Mouse (Mus musculus) common myeloid progenitor, adult 5-6 weeks (primary cell): ENCODE measurements around the gene Gm38431. TPM values are rescaled to one million over a fixed set of nuclear protein-coding genes. Genes with fewer than 3 reads are reported as not detected.
"Not testable (repeated sequence)": the region's sequence is repeated elsewhere in the genome, so short reads cannot be mapped to it uniquely, and the experiment has no call there.

Source experiments
- ATAC-seq: replicated peaks from 2 replicates; pipeline ENCODE4 v1.8.0; 2016; ENCODE audit warnings: low read depth, mild to moderate bottlenecking, moderate TSS enrichment, inconsistent platforms; ENCODE audit not compliant: poor library complexity, severe bottlenecking
- total RNA-seq: library from RNA; stranded (forward); fragments of 200-1000, 187-1606 nt; gene quantifications from 2 replicates; pipeline ENCODE4 v1.2.3, GENCODE M21; 2017

Gm38431 gene
- total RNA-seq, 1 experiment from 2014 or later: 4.4 TPM

DNA sequence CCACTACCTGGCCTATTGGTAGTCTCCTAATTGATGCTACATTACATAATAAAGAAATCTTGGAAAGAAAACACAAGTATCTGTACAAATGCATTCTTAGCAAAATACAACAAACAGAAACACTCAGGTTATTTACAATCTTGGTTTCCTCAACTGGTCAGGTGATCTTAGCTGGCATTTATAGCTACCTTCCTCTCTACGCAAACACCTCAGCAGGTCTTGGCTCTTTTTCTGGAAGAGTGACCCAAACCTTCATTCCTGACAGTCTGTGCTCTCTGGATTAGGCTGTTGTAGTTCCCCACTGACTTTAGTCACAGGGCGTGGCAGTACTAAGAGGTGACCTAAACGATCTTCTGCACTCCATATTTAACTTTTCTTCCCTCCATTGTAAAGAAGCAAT is 46.6 kb downstream of the Gm38431 start:
- ATAC-seq: no peak

DNA sequence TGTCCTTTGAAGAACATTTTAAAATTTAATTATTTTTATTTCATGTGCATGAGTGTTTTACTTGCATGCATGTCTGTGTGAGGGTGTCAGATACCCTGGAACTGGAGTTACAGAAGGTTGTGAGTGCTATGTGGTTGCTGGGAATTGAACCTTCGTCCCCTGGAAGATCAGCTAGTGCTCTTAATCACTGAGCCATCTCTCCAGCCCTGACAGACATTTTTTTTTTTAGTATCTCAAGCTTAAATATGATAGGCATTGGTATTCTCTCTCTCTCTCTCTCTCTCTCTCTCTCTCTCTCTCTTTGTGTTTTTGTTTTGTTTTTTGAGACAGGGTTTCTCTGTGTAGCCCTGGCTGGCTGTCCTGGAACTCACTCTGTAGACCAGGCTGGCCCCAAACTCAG is 47.0 kb downstream of the Gm38431 start:
- ATAC-seq: not testable (repeated sequence)

DNA sequence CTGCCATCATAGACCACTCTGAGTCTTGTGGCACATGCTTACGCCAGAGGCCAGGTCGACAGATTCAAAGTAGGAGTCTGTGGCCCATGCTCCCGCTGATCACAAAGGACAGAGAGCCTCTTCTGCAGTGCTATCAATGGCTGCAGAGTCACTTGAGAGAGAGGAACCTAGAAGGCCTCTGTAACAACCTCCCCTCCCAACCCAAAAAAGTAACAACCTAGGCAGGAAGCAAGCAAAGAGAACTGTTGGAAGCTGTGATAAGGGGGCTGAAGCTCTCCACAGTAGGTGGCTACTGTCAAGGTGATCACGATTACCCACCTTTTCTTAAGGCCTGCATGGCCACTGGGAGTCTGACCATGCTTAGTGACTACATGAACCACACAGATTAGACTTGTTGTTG is 48.2 kb downstream of the Gm38431 start:
- ATAC-seq: no peak

DNA sequence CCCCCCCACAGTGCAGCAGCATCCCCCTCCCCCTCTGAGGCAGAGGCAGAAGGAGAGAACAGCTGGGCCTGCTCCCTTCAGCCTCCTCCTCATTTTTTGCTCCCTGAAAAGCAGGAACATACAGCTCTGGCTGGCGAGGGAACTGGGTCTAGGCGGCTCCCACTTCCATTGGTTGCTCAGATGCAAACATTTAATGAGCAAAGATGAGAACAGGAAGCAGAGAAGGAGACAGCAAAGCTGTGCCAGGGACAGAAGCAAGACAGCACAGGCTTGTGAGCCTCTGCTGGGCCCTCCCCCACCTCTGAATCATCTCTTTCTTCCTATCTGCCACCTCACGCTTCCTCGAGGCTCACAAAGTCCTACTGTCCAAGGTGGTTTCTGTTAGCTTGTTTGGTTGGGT is 50.5 kb downstream of the Gm38431 start:
- no peak for ATAC-seq

DNA sequence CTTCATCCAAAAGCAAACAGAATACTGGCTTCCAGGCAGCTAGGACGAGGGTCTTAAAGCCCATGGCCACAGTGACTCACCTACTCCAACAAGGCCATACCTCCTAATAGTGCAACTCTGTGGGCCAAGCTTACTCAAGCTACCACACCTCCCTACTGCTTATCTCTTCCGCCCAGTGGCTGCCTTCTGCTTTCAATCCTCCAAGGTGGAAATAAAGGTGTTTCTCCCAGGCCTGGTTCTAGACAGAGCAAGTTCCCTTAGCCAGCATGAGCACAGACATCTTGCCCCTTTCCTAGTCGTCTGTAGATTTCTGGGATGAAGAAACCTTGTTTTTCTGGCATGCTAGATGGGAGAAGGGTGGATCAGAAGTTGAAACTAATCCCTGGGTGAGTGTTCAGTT is 52.0 kb downstream of the Gm38431 start:
- no peak for ATAC-seq

DNA sequence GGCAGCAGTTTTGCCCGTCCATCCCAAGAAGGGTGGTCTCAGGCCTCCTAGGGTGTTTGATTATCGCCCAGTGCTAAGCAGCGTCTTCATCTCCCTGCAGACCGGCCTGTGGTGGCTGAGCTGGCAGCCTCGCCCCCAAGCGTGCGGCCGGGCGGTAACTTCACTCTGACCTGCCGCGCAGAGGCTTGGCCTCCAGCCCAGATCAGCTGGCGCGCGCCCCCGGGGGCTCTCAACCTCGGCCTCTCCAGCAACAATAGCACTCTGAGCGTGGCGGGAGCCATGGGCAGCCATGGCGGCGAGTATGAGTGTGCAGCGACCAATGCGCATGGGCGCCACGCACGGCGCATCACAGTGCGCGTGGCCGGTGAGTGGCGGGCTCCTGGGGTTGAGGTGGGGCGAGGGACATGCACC is 54.3 kb downstream of the Gm38431 start:
- no peak for ATAC-seq

DNA sequence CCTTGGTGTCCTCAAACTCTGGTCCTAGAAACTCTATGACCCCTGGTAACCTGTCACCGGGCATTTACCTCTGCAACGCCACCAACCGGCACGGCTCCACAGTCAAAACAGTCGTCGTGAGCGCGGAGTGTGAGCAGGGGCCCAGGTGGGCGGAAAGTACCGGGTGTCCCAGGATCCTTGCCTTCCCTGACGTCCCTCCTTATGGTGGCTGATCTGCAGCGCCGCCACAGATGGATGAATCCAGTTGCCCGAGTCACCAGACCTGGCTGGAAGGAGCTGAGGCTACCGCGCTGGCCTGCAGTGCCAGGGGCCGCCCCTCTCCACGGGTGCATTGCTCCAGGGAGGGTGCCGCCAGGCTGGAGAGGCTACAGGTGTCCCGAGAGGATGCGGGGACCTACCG is 55.1 kb downstream of the Gm38431 start:
- no peak for ATAC-seq

DNA sequence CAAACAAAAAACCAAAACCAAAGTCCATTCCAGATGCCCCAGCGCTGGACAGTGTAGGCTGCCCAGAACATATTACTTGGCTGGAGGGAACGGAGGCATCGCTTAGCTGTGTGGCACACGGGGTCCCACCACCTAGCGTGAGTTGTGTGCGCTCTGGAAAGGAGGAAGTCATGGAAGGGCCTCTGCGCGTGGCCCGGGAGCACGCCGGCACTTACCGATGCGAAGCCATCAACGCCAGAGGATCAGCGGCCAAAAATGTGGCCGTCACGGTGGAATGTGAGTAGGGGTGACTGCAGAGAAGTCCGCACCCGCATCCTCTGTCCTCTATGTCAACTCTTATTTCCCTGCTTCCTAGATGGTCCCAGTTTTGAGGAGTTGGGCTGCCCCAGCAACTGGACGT is 55.6 kb downstream of the Gm38431 start:
- no peak for ATAC-seq

DNA sequence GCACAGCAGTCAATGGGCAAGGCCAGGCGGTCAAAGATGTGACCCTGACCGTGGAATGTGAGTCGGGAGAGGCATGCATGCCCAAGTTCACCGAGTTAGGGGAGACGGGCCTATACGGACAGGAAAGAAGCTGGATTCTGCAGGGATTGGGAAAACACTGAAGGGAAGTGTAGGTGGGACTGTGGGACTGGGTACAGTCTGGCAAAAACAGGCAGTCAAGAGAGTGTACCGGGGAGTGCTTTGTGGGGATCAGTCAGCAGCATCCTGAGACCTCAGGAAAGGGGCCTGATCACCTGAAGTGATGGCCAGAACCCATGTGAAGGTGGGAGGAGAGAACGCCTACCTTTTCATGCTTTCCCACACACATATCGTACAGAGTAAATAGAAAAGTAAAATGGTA is 56.2 kb downstream of the Gm38431 start:
- no peak for ATAC-seq

DNA sequence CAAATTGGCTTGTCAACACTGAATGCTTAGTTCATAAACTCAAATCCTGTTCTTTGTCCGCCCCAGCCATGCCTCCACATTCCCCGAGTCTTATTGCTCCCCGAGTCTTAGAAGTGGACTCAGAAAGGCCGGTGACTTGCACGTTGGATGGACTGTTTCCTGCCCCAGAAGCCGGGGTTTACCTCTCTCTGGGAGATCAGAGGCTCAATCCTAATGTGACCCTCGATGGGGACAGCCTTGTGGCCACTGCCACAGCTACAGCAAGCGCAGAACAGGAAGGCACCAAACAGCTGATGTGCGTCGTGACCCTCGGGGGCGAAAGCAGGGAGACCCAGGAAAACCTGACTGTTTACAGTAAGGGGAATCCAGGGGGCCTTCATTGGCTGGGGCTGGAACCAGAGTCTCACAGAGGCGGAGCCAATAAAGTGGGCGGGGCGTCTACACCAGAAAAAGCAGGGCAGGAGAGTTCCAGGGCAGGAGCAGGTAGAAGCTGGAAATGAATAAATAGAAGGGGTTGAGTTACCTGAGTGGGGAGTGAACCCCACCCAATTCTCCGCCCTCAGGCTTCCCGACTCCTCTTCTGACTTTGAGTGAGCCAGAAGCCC is 57.2 kb downstream of the Gm38431 start:
- ATAC-seq: no peak

DNA sequence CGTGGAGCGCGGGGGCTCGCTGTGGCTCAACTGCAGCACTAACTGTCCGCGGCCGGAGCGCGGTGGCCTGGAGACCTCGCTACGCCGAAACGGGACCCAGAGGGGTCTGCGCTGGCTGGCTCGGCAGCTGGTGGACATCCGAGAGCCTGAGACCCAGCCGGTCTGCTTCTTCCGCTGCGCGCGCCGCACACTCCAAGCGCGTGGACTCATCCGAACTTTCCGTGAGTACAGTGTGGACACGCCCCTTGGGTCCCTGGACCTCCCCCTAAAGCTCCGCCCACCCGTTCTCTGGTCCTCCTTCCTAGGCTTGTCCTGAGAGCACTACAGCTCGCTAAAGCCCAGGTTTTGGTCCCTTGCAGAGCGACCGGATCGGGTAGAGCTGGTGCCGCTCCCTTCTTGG is 58.7 kb downstream of the Gm38431 start:
- ATAC-seq: peak; percentile 37

DNA sequence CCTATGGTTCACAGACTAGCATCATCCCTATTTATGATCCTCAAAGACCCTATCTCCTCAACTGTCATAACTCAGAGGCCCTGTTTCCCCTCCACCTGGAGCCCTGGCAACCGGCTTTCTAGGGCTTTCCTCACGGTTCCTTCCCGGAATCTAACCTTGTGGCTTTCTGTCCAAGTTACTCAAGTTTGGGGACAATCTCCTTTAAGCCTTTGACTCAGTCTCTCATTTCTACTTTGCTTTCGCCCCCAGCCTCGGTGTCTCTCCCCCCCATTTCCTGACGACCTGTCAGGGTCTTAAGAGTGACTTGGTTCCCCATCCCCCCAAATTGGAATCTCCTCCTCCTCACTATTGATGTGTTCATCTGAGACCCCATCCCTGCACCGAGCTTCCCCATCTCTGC is 59.3 kb downstream of the Gm38431 start:
- no peak for ATAC-seq

DNA sequence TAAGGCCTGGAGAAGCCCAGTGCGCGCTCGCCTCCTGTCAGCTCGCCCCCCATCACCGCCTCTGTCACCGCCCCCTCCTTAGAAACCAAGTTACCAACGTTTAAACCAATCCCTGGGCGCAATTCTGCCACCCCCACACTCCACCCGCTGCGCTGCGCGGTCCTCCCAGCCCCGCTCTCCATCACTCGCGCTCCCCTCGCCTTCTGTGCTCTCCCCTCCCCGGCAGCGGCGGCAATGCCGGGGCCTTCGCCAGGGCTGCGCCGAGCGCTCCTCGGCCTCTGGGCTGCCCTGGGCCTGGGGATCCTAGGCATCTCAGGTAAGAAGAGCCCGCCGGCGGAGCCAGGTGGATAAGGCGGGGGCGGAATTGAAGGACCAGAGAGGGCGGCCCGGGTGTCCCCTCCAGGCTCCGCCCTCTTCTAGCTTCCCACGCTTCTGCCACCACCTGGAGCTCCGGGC is 59.9 kb downstream of the Gm38431 start, which contains the start of gene Icam5:
TSS of gene Icam5 (plus strand) at position 178 of the 456 bp plus-strand sequence.
- no peak for ATAC-seq

DNA sequence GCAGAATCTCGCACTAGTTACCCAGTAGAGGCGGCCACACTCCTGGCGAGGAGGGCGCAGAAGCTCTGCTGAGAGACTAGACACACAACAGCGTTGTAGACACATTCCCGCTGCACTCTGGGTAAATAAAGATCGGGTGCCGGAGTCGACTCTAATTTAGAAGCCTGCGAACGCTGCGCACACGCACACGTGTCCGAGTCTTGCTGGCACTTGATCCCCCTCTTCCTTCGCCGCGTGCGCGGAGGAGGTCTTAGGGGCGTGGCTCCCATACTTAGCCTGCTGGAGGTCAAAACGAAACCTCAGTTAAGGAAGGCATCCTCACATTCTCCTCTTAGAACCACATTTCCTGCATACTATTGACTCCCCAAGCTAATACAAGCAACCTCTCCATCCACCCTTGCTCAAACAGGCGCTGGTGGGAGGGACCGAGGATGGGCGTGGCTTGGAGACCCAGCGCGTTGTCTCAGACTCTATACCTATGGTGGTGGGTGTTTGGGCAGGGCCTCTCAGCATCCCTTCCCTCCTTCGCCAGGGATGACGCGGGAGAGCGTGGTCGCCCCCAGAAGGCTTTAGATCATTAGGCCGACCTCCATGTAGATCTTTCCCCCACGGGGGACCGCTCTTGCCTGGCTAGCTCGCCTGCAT is 60.4 kb downstream of the Gm38431 start:
- ATAC-seq: peak; percentile 19

DNA sequence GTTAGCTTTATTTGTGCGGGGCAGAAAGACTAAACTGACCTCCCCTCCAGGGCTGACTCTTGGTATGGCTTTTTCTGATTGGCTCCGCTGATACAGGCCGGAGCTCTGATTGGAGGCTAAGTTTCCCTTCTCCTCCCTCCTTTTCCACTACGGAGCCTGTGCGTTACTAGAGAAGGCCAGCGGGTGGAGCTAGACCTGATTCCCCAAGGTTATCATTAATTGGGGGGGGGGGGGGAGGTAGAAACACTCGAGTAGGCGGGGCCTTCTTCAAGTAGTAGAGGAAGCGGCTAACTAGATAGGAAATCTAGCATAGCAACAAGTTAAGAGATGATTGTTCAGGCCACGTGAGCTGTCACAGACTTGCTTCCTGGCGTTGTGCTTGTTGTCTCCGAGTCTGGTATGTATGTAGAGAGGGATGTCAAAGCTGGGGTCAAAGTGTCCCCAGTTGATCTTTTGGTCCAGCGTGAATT is 61.0 kb downstream of the Gm38431 start:
- ATAC-seq: peak; percentile 65

DNA sequence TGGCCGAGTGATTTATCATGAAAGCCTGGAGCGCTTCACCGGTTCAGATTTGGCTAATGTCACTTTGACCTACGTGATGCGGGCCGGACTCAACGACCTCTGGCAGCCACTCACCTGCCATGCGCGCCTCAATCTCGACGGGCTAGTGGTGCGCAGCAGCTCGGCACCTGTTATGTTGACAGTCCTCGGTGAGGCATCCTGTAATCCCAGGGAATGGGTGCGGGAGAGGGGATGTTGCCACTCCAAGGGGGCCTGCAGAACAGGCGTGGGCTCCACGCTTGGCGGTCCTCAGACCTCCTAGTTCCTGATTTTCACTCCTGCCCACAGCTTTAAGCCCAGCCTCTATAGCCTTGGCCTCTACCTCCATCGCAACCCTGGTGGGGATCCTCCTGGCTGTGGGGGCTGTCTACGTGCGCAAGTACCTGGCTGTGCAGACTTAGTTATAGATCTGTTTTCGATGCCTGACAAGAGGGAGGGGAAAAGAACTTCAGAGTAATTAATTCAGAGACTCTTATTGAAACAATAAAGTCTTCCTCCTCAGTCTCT is 61.7 kb downstream of the Gm38431 start:
- ATAC-seq: 0 out of 2 replicates have a peak, but pooled peaks have one; percentile 6

DNA sequence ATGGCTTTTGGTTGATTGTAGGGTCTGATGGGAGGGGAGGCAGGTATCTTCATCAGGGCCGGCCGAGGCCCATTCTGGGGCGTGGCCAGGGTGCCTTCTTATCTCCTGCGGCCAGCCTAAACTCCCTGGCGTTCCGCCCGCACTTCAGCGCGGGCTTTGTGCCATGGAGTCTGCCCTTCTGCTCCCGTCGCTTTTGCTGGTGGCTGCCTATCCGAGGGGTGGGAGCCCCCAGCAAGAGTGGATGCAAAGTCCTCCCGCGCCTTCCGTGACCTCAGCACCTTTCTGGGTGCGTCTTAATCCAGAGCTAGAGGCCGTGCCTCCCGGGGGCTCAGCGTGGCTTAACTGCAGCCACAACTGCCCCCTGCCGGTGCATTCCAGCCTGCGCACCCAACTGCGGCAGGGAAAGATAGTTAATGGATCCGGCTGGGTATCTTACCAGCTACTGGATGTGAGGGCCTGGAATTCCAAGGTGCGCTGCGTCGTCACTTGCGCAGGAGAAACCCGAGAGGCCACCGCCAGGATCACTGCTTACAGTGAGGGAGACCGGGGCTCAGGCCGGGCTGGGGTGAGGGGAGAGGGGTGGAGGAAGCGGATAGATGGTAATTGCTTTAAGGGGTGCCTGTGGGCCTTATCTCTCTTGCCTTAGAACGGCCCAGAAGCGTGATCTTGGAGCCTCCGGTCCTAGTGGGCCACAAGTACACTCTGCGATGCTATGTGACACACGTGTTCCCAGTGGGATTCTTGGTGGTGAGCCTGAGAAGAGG is 62.3 kb downstream of the Gm38431 start, which contains the start of gene Icam4:
TSS of gene Icam4 (plus strand) at position 83 of the 764 bp plus-strand sequence.
- ATAC-seq: peak; percentile 46

DNA sequence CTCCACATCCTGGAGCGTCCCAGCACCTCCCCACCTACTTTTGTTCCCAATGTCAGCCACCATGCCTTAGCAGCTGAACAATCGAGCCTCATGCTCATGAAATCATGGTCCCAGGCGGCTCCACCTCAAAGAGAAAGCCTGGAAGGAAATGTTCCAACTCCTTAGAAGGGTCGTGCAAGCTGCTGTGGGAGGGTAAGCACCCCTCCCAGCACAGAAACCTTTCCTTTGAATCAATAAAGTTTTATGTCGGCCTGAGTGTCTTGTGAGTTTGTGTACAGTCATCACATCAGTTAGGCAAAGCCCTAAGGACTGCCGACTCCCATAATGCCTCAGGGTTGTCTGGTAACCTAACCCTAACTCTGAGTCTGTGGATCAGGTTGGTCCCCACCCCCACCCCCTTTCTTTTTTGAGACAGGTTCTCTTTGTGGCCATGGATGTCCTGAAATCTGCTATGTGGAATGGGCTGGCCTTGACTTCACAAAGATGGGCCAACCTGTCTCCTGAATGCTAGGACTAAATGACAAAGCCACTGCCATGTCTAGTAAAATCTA is 63.2 kb downstream of the Gm38431 start:
- no peak for ATAC-seq

DNA sequence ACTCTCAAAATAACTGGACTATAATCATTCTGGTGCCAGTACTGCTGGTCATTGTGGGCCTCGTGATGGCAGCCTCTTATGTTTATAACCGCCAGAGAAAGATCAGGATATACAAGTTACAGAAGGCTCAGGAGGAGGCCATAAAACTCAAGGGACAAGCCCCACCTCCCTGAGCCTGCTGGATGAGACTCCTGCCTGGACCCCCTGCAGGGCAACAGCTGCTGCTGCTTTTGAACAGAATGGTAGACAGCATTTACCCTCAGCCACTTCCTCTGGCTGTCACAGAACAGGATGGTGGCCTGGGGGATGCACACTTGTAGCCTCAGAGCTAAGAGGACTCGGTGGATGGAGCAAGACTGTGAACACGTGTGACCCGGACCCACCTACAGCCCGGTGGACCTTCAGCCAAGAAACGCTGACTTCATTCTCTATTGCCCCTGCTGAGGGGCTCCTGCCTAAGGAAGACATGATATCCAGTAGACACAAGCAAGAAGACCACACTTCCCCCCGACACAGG is 64.0 kb downstream of the Gm38431 start:
- ATAC-seq: no peak

DNA sequence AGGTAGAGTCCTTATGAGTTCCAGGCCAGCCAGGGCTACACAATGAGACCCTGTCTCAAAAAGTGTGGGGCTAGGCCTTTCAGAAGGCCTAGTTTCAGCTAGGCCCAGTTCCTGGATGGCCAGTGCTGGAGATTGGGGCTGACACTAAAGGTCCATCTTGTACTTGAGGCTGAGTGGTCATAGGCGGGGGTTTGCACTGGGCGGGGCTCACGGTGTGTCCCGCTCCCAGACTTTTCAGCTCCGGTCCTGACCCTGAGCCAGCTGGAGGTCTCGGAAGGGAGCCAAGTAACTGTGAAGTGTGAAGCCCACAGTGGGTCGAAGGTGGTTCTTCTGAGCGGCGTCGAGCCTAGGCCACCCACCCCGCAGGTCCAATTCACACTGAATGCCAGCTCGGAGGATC is 64.9 kb downstream of the Gm38431 start:
- no peak for ATAC-seq
